Mouse (Mus musculus) myocyte (in vitro differentiated cells): ENCODE measurements around the gene Tef.

Experiments used
- MYOD1 ChIP-seq, 3 experiments: IDR thresholded peaks; one replicate each; pipeline ENCODE4 v1.6.1; 2011; ENCODE audit warnings: control low read depth in 2 of 3, low read depth in 2 of 3, mild to moderate bottlenecking in 2 of 3, moderate library complexity in 1 of 3; ENCODE audit not compliant: insufficient read length in 2 of 3, control insufficient read depth in 1 of 3
- POLR2A ChIP-seq: IDR thresholded peaks from one replicate; pipeline ENCODE4 v1.6.1; 2011; ENCODE audit warnings: low read depth, mild to moderate bottlenecking, control low read depth, moderate library complexity; ENCODE audit not compliant: insufficient read length
- POLR2AphosphoS2 ChIP-seq: IDR thresholded peaks from one replicate; pipeline ENCODE4 v1.6.1; 2011; ENCODE audit warnings: low read depth, control low read depth; ENCODE audit not compliant: insufficient read length
- USF1 ChIP-seq: IDR thresholded peaks from one replicate; pipeline ENCODE4 v1.6.1; 2011; ENCODE audit warnings: low read depth, mild to moderate bottlenecking, control low read depth, moderate library complexity

GRCm38 (mm10) chr15:81850718-81851117 lies 48.5 kb downstream of the Tef start:
- no peak for TF ChIP-seq POLR2A
- TF ChIP-seq USF1: no peak
- TF ChIP-seq POLR2AphosphoS2: no peak
- no peak for TF ChIP-seq MYOD1 (IDR thresholded peaks at IDR 0.05; ENCODE audit: control insufficient read depth in 1 of 3, insufficient read length in 2 of 3, low read depth in 2 of 3)
